Mouse (Mus musculus): ENCODE results near the gene Bcl2l11. TPM values are rescaled to one million over a fixed set of nuclear protein-coding genes. Genes with fewer than 3 reads are reported as not detected.
"Not testable (repeated sequence)": the region's sequence is repeated elsewhere in the genome, so short reads cannot be mapped to it uniquely, and the experiment has no call there.

Bcl2l11 gene
- polyA plus RNA-seq, 1 experiment from 2014 or later, result 18.0 TPM

GRCm38 (mm10) chr2:128091431-128092369 is 34.1 kb upstream of the Bcl2l11 start:
- no peaks in the 10 kb centered on the region for H3K27me3 ChIP-seq
- H3K4me2 ChIP-seq, result no peak overlapping the region
- H3K9ac ChIP-seq, result no peak overlapping the region
- H3K36me3 ChIP-seq, result no peaks in the 10 kb centered on the region
- H3K9me3 ChIP-seq, result no peaks in the 10 kb centered on the region
- peaks cover 21% of the 10 kb centered on the region for H3K4me1 ChIP-seq (replicated peaks)
- WGBS, result 44% methylated on average over 11 of the region's 11 CpGs
- no peak overlapping the region for H3K27ac ChIP-seq
- H3K4me3 ChIP-seq, result no peak overlapping the region
- no peak for ATAC-seq (ENCODE audit: low FRiP score)

- Histone ChIP-seq H3K27ac (no peak overlapping the region), H3K27me3 (no peaks in the 10 kb centered on the region), H3K4me3 (no peak overlapping the region), H3K9ac (no peak overlapping the region), H3K4me2 (no peak overlapping the region), H3K36me3 (no peaks in the 10 kb centered on the region), H3K4me1 (replicated peaks) (peaks cover 21% of the 10 kb centered on the region), H3K9me3 (no peaks in the 10 kb centered on the region)
- 58% methylated on average over 2 of the region's 2 CpGs for WGBS
- no peak for ATAC-seq (ENCODE audit: low FRiP score)
These were observed 33.4 kb upstream of the Bcl2l11 start for GRCm38 (mm10) chr2:128092451-128092850.

- ATAC-seq (ENCODE audit: low FRiP score), result no peak
- no peaks in the 10 kb centered on the region for H3K36me3 ChIP-seq
- no peaks in the 10 kb centered on the region for H3K27me3 ChIP-seq
- H3K9me3 ChIP-seq, result no peaks in the 10 kb centered on the region
- no peak overlapping the region for H3K9ac ChIP-seq
- no peak overlapping the region for H3K4me3 ChIP-seq
- peaks cover 27% of the 10 kb centered on the region for H3K4me1 ChIP-seq (replicated peaks)
- 77% methylated on average over 5 of the region's 5 CpGs for WGBS
- no peak overlapping the region for H3K4me2 ChIP-seq
- no peak overlapping the region for H3K27ac ChIP-seq
These were observed 31.6 kb upstream of the Bcl2l11 start for GRCm38 (mm10) chr2:128094196-128094595.

GRCm38 (mm10) chr2:128094602-128095001 is 31.2 kb upstream of the Bcl2l11 start:
- H3K4me1 ChIP-seq (replicated peaks), result peaks cover 27% of the 10 kb centered on the region
- no peak overlapping the region for H3K4me3 ChIP-seq
- H3K36me3 ChIP-seq, result no peaks in the 10 kb centered on the region
- WGBS, result 82% methylated on average over 2 of the region's 2 CpGs
- no peak overlapping the region for H3K9ac ChIP-seq
- no peaks in the 10 kb centered on the region for H3K9me3 ChIP-seq
- no peak overlapping the region for H3K27ac ChIP-seq
- no peak for ATAC-seq (ENCODE audit: low FRiP score)
- no peak overlapping the region for H3K4me2 ChIP-seq
- no peaks in the 10 kb centered on the region for H3K27me3 ChIP-seq

GRCm38 (mm10) chr2:128095270-128095669 is 30.6 kb upstream of the Bcl2l11 start:
- Histone ChIP-seq H3K36me3 (no peaks in the 10 kb centered on the region), H3K4me1 (replicated peaks) (peaks cover 27% of the 10 kb centered on the region), H3K4me2 (no peak overlapping the region), H3K4me3 (no peak overlapping the region), H3K27ac (no peak overlapping the region), H3K27me3 (no peaks in the 10 kb centered on the region), H3K9me3 (no peaks in the 10 kb centered on the region), H3K9ac (no peak overlapping the region)
- 34% methylated on average over 1 of the region's 1 CpGs for WGBS
- no peak for ATAC-seq (ENCODE audit: low FRiP score)

GRCm38 (mm10) chr2:128096070-128096469 is 29.8 kb upstream of the Bcl2l11 start:
- H3K9me3 ChIP-seq, result no peaks in the 10 kb centered on the region
- H3K27ac ChIP-seq, result no peak overlapping the region
- H3K4me3 ChIP-seq, result no peak overlapping the region
- no peaks in the 10 kb centered on the region for H3K27me3 ChIP-seq
- no peak overlapping the region for H3K9ac ChIP-seq
- no peaks in the 10 kb centered on the region for H3K36me3 ChIP-seq
- no peak overlapping the region for H3K4me2 ChIP-seq
- ATAC-seq (ENCODE audit: low FRiP score), result no peak
- H3K4me1 ChIP-seq (replicated peaks), result peaks cover 27% of the 10 kb centered on the region
- WGBS, result 81% methylated on average over 1 of the region's 1 CpGs

GRCm38 (mm10) chr2:128098118-128098517 is 27.7 kb upstream of the Bcl2l11 start:
- not testable (repeated sequence) for ATAC-seq (ENCODE audit: low FRiP score)

GRCm38 (mm10) chr2:128102086-128102485 is 23.8 kb upstream of the Bcl2l11 start:
- Histone ChIP-seq H3K4me2 (no peak overlapping the region), H3K4me1 (replicated peaks) (peaks cover 6% of the 10 kb centered on the region)
- 91% methylated on average over 9 of the region's 9 CpGs for WGBS

More at GRCm38 (mm10) chr2:128098118-128098517, 27.7 kb upstream of the Bcl2l11 start:
- peaks cover 14% of the 10 kb centered on the region for H3K4me1 ChIP-seq (replicated peaks)
- H3K4me3 ChIP-seq, H3K4me2 ChIP-seq, H3K9ac ChIP-seq, H3K36me3 ChIP-seq, H3K27ac ChIP-seq, H3K9me3 ChIP-seq, H3K27me3 ChIP-seq: not testable (repeated sequence)
- WGBS, result 78% methylated on average over 4 of the region's 5 CpGs

GRCm38 (mm10) chr2:128104815-128105214 is 21.0 kb upstream of the Bcl2l11 start:
- Histone ChIP-seq H3K36me3 (no peaks in the 10 kb centered on the region), H3K4me1 (replicated peaks) (no peaks in the 10 kb centered on the region), H3K27ac (no peak overlapping the region), H3K4me2 (no peak overlapping the region), H3K9me3 (no peaks in the 10 kb centered on the region), H3K9ac (no peak overlapping the region), H3K4me3 (no peak overlapping the region), H3K27me3 (no peaks in the 10 kb centered on the region)
- ATAC-seq (ENCODE audit: low FRiP score), result no peak
- WGBS, result 75% methylated on average over 5 of the region's 5 CpGs

More at GRCm38 (mm10) chr2:128102086-128102485, 23.8 kb upstream of the Bcl2l11 start:
- ATAC-seq (ENCODE audit: low FRiP score), result no peak
- H3K4me3 ChIP-seq, result no peak overlapping the region
- no peaks in the 10 kb centered on the region for H3K36me3 ChIP-seq
- H3K9ac ChIP-seq, result no peak overlapping the region
- no peak overlapping the region for H3K27ac ChIP-seq
- no peaks in the 10 kb centered on the region for H3K27me3 ChIP-seq
- H3K9me3 ChIP-seq, result no peaks in the 10 kb centered on the region

- no peaks in the 10 kb centered on the region for H3K4me1 ChIP-seq (replicated peaks)
- no peak overlapping the region for H3K4me2 ChIP-seq
- no peaks in the 10 kb centered on the region for H3K36me3 ChIP-seq
- no peaks in the 10 kb centered on the region for H3K27me3 ChIP-seq
- H3K27ac ChIP-seq, result no peak overlapping the region
- 87% methylated on average over 11 of the region's 11 CpGs for WGBS
- no peak overlapping the region for H3K4me3 ChIP-seq
- no peak for ATAC-seq (ENCODE audit: low FRiP score)
- H3K9ac ChIP-seq, result no peak overlapping the region
- no peaks in the 10 kb centered on the region for H3K9me3 ChIP-seq
These were observed 20.2 kb upstream of the Bcl2l11 start for GRCm38 (mm10) chr2:128105651-128106050.

- WGBS, result 81% methylated on average over 9 of the region's 9 CpGs
- ATAC-seq (ENCODE audit: low FRiP score), result no peak
These were observed 14.3 kb upstream of the Bcl2l11 start for GRCm38 (mm10) chr2:128111537-128111936.

GRCm38 (mm10) chr2:128114621-128115020 is 11.2 kb upstream of the Bcl2l11 start:
- Histone ChIP-seq H3K4me2 (no peak overlapping the region), H3K4me3 (no peak overlapping the region), H3K36me3 (no peaks in the 10 kb centered on the region), H3K27ac (no peak overlapping the region), H3K9ac (no peak overlapping the region), H3K9me3 (no peaks in the 10 kb centered on the region), H3K4me1 (replicated peaks) (no peaks in the 10 kb centered on the region), H3K27me3 (no peaks in the 10 kb centered on the region)
- WGBS, result 82% methylated on average over 3 of the region's 3 CpGs
- ATAC-seq (ENCODE audit: low FRiP score), result no peak

More at GRCm38 (mm10) chr2:128111537-128111936, 14.3 kb upstream of the Bcl2l11 start:
- no peaks in the 10 kb centered on the region for H3K4me1 ChIP-seq (replicated peaks)
- no peak overlapping the region for H3K4me2 ChIP-seq
- no peaks in the 10 kb centered on the region for H3K27me3 ChIP-seq
- H3K36me3 ChIP-seq, result no peaks in the 10 kb centered on the region
- H3K9ac ChIP-seq, result no peak overlapping the region
- no peak overlapping the region for H3K4me3 ChIP-seq
- no peaks in the 10 kb centered on the region for H3K9me3 ChIP-seq
- no peak overlapping the region for H3K27ac ChIP-seq

GRCm38 (mm10) chr2:128115579-128115978 is 10.3 kb upstream of the Bcl2l11 start:
- ATAC-seq (ENCODE audit: low FRiP score), result no peak
- no peak overlapping the region for H3K4me3 ChIP-seq
- no peaks in the 10 kb centered on the region for H3K4me1 ChIP-seq (replicated peaks)
- no peaks in the 10 kb centered on the region for H3K36me3 ChIP-seq
- WGBS, result 40% methylated on average over 4 of the region's 4 CpGs
- H3K27me3 ChIP-seq, result no peaks in the 10 kb centered on the region
- H3K9ac ChIP-seq, result no peak overlapping the region
- H3K27ac ChIP-seq, result no peak overlapping the region
- H3K4me2 ChIP-seq, result no peak overlapping the region
- H3K9me3 ChIP-seq, result no peaks in the 10 kb centered on the region

All from hindbrain, embryonic 13.5 days (tissue).